Mouse (Mus musculus) E14TG2a.4 (cell line): ENCODE data around the gene Mgat5.
A peak's percentile ranks its signal among the peaks of the same experiment; 100 is the strongest.

Source experiments
- H3K27me3 ChIP-seq: 2 replicates; pipeline ENCODE4 v1.6.1; 2014; ENCODE audit warnings: low read length, control low read depth; ENCODE audit not compliant: insufficient read depth
- H3K36me3 ChIP-seq: 2 replicates; pipeline ENCODE4 v1.6.1; 2014; ENCODE audit warnings: low read length, control low read depth; ENCODE audit not compliant: insufficient read depth
- H3K4me1 ChIP-seq: replicated peaks from 2 replicates; pipeline ENCODE4 v1.6.1; 2014; ENCODE audit warnings: low read depth, low read length, control low read depth
- H3K4me3 ChIP-seq: replicated peaks from 2 replicates; pipeline ENCODE4 v1.5.1; 2014; ENCODE audit warnings: mild to moderate bottlenecking, low read length
- H3K9me3 ChIP-seq: 2 replicates; pipeline ENCODE4 v1.6.1; 2014; ENCODE audit warnings: low read length, control low read depth
- CTCF ChIP-seq: conservative IDR thresholded peaks from 2 replicates; pipeline ENCODE4 v1.5.1; 2014; ENCODE audit warnings: low read length
- NANOG ChIP-seq: IDR thresholded peaks from 2 replicates; pipeline ENCODE4 v1.6.1; 2014; ENCODE audit warnings: borderline replicate concordance, low read length, mixed read lengths
- POU5F1 ChIP-seq: IDR thresholded peaks from 2 replicates; pipeline ENCODE4 v1.6.1; 2014; ENCODE audit warnings: low read length, borderline replicate concordance

Mgat5 gene

GRCm38 (mm10) chr1:127514479-127514878 is 309.7 kb downstream of the Mgat5 start:
- H3K4me3 ChIP-seq, result no peak overlapping the region
- no peak for TF ChIP-seq NANOG
- no peak for TF ChIP-seq POU5F1
- no peak for TF ChIP-seq CTCF
- no peaks in the 10 kb centered on the region for H3K27me3 ChIP-seq
- no peaks in the 10 kb centered on the region for H3K4me1 ChIP-seq
- H3K36me3 ChIP-seq, result no peaks in the 10 kb centered on the region
- H3K9me3 ChIP-seq, result peaks cover 11% of the 10 kb centered on the region; the same call in 1 of the 2 replicates

- peaks cover 11% of the 10 kb centered on the region; the same call in 1 of the 2 replicates for H3K9me3 ChIP-seq
- no peaks in the 10 kb centered on the region for H3K4me1 ChIP-seq
- H3K36me3 ChIP-seq, result no peaks in the 10 kb centered on the region
- no peak for TF ChIP-seq CTCF
- H3K4me3 ChIP-seq, result no peak overlapping the region
- no peaks in the 10 kb centered on the region for H3K27me3 ChIP-seq
These were observed 310.1 kb downstream of the Mgat5 start for GRCm38 (mm10) chr1:127514888-127515287.

- H3K27me3 ChIP-seq, result no peaks in the 10 kb centered on the region
- TF ChIP-seq NANOG (no peak), POU5F1 (no peak), CTCF (no peak)
- H3K9me3 ChIP-seq, result no peaks in the 10 kb centered on the region
- peaks cover 20% of the 10 kb centered on the region for H3K4me1 ChIP-seq
- H3K36me3 ChIP-seq, result no peaks in the 10 kb centered on the region
- H3K4me3 ChIP-seq, result no peak overlapping the region
These were observed 318.5 kb downstream of the Mgat5 start for GRCm38 (mm10) chr1:127523364-127523763.

GRCm38 (mm10) chr1:127530849-127531580 is 326.2 kb downstream of the Mgat5 start:
- Histone ChIP-seq H3K4me1 (0 out of 2 replicates have a peak, but pooled peaks cover 8% of the 10 kb centered on the region), H3K27me3 (no peaks in the 10 kb centered on the region; the same call in 1 of the 2 replicates), H3K4me3 (no peak overlapping the region), H3K9me3 (no peaks in the 10 kb centered on the region), H3K36me3 (no peaks in the 10 kb centered on the region)
- TF ChIP-seq NANOG, result no peak
- TF ChIP-seq CTCF, result no peak
- TF ChIP-seq POU5F1, result no peak

- H3K9me3 ChIP-seq, result no peaks in the 10 kb centered on the region
- 0 out of 2 replicates have a peak, but pooled peaks cover 8% of the 10 kb centered on the region for H3K4me1 ChIP-seq
- no peaks in the 10 kb centered on the region for H3K36me3 ChIP-seq
- TF ChIP-seq POU5F1 (no peak), CTCF (no peak), NANOG (no peak)
- no peak overlapping the region for H3K4me3 ChIP-seq
- peaks cover 5% of the 10 kb centered on the region; the same call in 1 of the 2 replicates for H3K27me3 ChIP-seq
These were observed 326.9 kb downstream of the Mgat5 start for GRCm38 (mm10) chr1:127531723-127532122.

- TF ChIP-seq CTCF (no peak), NANOG (no peak), POU5F1 (no peak)
- Histone ChIP-seq H3K4me3 (no peak overlapping the region), H3K27me3 (peaks cover 5% of the 10 kb centered on the region), H3K4me1 (peaks cover 8% of the 10 kb centered on the region; the same call in 1 of the 2 replicates), H3K36me3 (no peaks in the 10 kb centered on the region), H3K9me3 (no peaks in the 10 kb centered on the region)
These were observed 331.6 kb downstream of the Mgat5 start for GRCm38 (mm10) chr1:127536448-127536847.

- H3K4me1 ChIP-seq, result peaks cover 7% of the 10 kb centered on the region; the same call in 1 of the 2 replicates
- H3K4me3 ChIP-seq, result 0 out of 2 replicates have a peak overlapping the region, but pooled peaks have one; percentile 23
- TF ChIP-seq POU5F1, result no peak
- TF ChIP-seq NANOG, result no peak
- TF ChIP-seq CTCF, result no peak
- no peaks in the 10 kb centered on the region for H3K36me3 ChIP-seq
- no peaks in the 10 kb centered on the region for H3K9me3 ChIP-seq
- peaks cover 5% of the 10 kb centered on the region for H3K27me3 ChIP-seq
These were observed 332.6 kb downstream of the Mgat5 start for GRCm38 (mm10) chr1:127537204-127538038.
